Mouse (Mus musculus): Measurements from ENCODE around the gene Cfap77. TPM values are rescaled to one million over a fixed set of nuclear protein-coding genes. Genes with fewer than 3 reads are reported as not detected.

The Cfap77 gene
- polyA plus RNA-seq, 1 experiment = 0.12 TPM

DNA sequence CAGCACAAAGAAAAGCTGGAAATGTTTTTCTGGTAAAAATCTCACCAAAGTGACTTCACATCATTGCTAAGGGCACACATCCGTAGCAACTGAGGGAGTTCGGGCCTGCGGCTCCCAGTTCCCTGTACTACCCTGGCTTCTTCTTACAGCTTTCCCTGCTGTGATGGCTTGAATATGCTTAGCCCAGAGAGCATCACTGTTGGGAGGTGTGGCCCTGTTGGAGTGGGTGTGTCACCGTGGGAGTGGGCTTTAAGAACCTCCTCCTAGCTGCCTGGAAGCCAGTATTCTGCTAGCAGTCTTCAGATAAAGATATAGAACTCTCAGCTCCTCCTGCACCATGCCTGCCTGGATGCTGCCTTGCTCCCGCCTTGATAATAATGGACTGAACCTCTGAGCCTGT is 93.2 kb downstream of the Cfap77 start:
- TF ChIP-seq MYOD1 (IDR thresholded peaks at IDR 0.05; ENCODE audit: control insufficient read depth, insufficient read length, low read depth) = no peak
- no peak for TF ChIP-seq CTCF (IDR thresholded peaks at IDR 0.05; ENCODE audit: control insufficient read depth, insufficient read depth, insufficient read length)
- no peak for TF ChIP-seq FOSL1 (IDR thresholded peaks at IDR 0.05; ENCODE audit: insufficient read depth, low read length, poor library complexity, severe bottlenecking)
- no peak for TF ChIP-seq MAX (IDR thresholded peaks at IDR 0.05)
- TF ChIP-seq USF1 (IDR thresholded peaks at IDR 0.05; ENCODE audit: low read depth) = no peak
- no peak overlapping the region for H3K4me3 ChIP-seq (ENCODE audit: insufficient read depth, poor library complexity, severe bottlenecking)
- H3K27me3 ChIP-seq (ENCODE audit: control insufficient read depth, insufficient read depth, insufficient read length) = no peaks in the 10 kb centered on the region
- no peak overlapping the region for H3ac ChIP-seq (ENCODE audit: control insufficient read depth, insufficient read length, low read depth)
- H3K79me2 ChIP-seq (ENCODE audit: control insufficient read depth, insufficient read depth) = no peaks in the 10 kb centered on the region
- no peaks in the 10 kb centered on the region for H3K79me3 ChIP-seq (ENCODE audit: low read depth)
- no peaks in the 10 kb centered on the region for H3K36me3 ChIP-seq (ENCODE audit: control insufficient read depth, insufficient read depth)

- no peak overlapping the region for H3K4me3 ChIP-seq (ENCODE audit: insufficient read depth, poor library complexity, severe bottlenecking)
- H3ac ChIP-seq (ENCODE audit: control insufficient read depth, insufficient read length, low read depth) = no peak overlapping the region
- TF ChIP-seq CEBPB (IDR thresholded peaks at IDR 0.05; ENCODE audit: low read depth) (peak; percentile 93), CTCF (IDR thresholded peaks at IDR 0.05; ENCODE audit: control insufficient read depth, insufficient read depth, insufficient read length) (no peak), MAX (IDR thresholded peaks at IDR 0.05) (no peak), MYOD1 (IDR thresholded peaks at IDR 0.05; ENCODE audit: control insufficient read depth, insufficient read length, low read depth) (no peak), USF1 (IDR thresholded peaks at IDR 0.05; ENCODE audit: low read depth) (no peak), MYOG (IDR thresholded peaks at IDR 0.05; ENCODE audit: control insufficient read depth, extremely low read depth, insufficient read length) (no peak), FOSL1 (IDR thresholded peaks at IDR 0.05; ENCODE audit: insufficient read depth, low read length, poor library complexity, severe bottlenecking) (no peak)
- H3K79me2 ChIP-seq (ENCODE audit: control insufficient read depth, insufficient read depth) = no peaks in the 10 kb centered on the region
- H3K79me3 ChIP-seq (ENCODE audit: low read depth) = no peaks in the 10 kb centered on the region
- no peaks in the 10 kb centered on the region for H3K27me3 ChIP-seq (ENCODE audit: control insufficient read depth, insufficient read depth, insufficient read length)
- no peaks in the 10 kb centered on the region for H3K36me3 ChIP-seq (ENCODE audit: control insufficient read depth, insufficient read depth)
Measured at GRCm38 (mm10) chr2:28961024-28961585, 93.8 kb downstream of the Cfap77 start.

GRCm38 (mm10) chr2:28956874-28957273 is 98.0 kb downstream of the Cfap77 start:
- no peaks in the 10 kb centered on the region for H3K27me3 ChIP-seq (ENCODE audit: control insufficient read depth, insufficient read depth, insufficient read length)
- no peak for TF ChIP-seq CTCF (IDR thresholded peaks at IDR 0.05; ENCODE audit: control insufficient read depth, insufficient read depth, insufficient read length)
- TF ChIP-seq FOSL1 (IDR thresholded peaks at IDR 0.05; ENCODE audit: insufficient read depth, low read length, poor library complexity, severe bottlenecking) = no peak
- no peaks in the 10 kb centered on the region for H3K79me3 ChIP-seq (ENCODE audit: low read depth)
- no peaks in the 10 kb centered on the region for H3K36me3 ChIP-seq (ENCODE audit: control insufficient read depth, insufficient read depth)
- H3K4me3 ChIP-seq (ENCODE audit: insufficient read depth, poor library complexity, severe bottlenecking) = no peak overlapping the region
- no peaks in the 10 kb centered on the region for H3K79me2 ChIP-seq (ENCODE audit: control insufficient read depth, insufficient read depth)
- no peak overlapping the region for H3ac ChIP-seq (ENCODE audit: control insufficient read depth, insufficient read length, low read depth)

- no peaks in the 10 kb centered on the region for H3K79me2 ChIP-seq (ENCODE audit: control insufficient read depth, insufficient read depth)
- no peaks in the 10 kb centered on the region for H3K36me3 ChIP-seq (ENCODE audit: control insufficient read depth, insufficient read depth)
- H3K79me3 ChIP-seq (ENCODE audit: low read depth) = no peaks in the 10 kb centered on the region
- TF ChIP-seq FOSL1 (IDR thresholded peaks at IDR 0.05; ENCODE audit: insufficient read depth, low read length, poor library complexity, severe bottlenecking) (no peak), MAX (IDR thresholded peaks at IDR 0.05) (no peak), CTCF (IDR thresholded peaks at IDR 0.05; ENCODE audit: control insufficient read depth, insufficient read depth, insufficient read length) (no peak), MYOG (IDR thresholded peaks at IDR 0.05; ENCODE audit: control insufficient read depth, extremely low read depth, insufficient read length) (no peak), USF1 (IDR thresholded peaks at IDR 0.05; ENCODE audit: low read depth) (no peak), MYOD1 (IDR thresholded peaks at IDR 0.05; ENCODE audit: control insufficient read depth, insufficient read length, low read depth) (no peak), CEBPB (IDR thresholded peaks at IDR 0.05; ENCODE audit: low read depth) (no peak)
- H3ac ChIP-seq (ENCODE audit: control insufficient read depth, insufficient read length, low read depth) = no peak overlapping the region
- H3K27me3 ChIP-seq (ENCODE audit: control insufficient read depth, insufficient read depth, insufficient read length) = no peaks in the 10 kb centered on the region
- H3K4me3 ChIP-seq (ENCODE audit: insufficient read depth, poor library complexity, severe bottlenecking) = no peak overlapping the region
Measured at GRCm38 (mm10) chr2:28954595-28954994, 100.3 kb downstream of the Cfap77 start.

- no peaks in the 10 kb centered on the region for H3K79me3 ChIP-seq (ENCODE audit: low read depth)
- H3K4me3 ChIP-seq (ENCODE audit: insufficient read depth, poor library complexity, severe bottlenecking) = no peak overlapping the region
- H3ac ChIP-seq (ENCODE audit: control insufficient read depth, insufficient read length, low read depth) = no peak overlapping the region
- TF ChIP-seq FOSL1 (IDR thresholded peaks at IDR 0.05; ENCODE audit: insufficient read depth, low read length, poor library complexity, severe bottlenecking) = no peak
- TF ChIP-seq CEBPB (IDR thresholded peaks at IDR 0.05; ENCODE audit: low read depth) = no peak
- no peak for TF ChIP-seq MAX (IDR thresholded peaks at IDR 0.05)
- no peak for TF ChIP-seq CTCF (IDR thresholded peaks at IDR 0.05; ENCODE audit: control insufficient read depth, insufficient read depth, insufficient read length)
- no peak for TF ChIP-seq MYOD1 (IDR thresholded peaks at IDR 0.05; ENCODE audit: control insufficient read depth, insufficient read length, low read depth)
- no peak for TF ChIP-seq USF1 (IDR thresholded peaks at IDR 0.05; ENCODE audit: low read depth)
- TF ChIP-seq MYOG (IDR thresholded peaks at IDR 0.05; ENCODE audit: control insufficient read depth, extremely low read depth, insufficient read length) = no peak
- no peaks in the 10 kb centered on the region for H3K36me3 ChIP-seq (ENCODE audit: control insufficient read depth, insufficient read depth)
- H3K27me3 ChIP-seq (ENCODE audit: control insufficient read depth, insufficient read depth, insufficient read length) = no peaks in the 10 kb centered on the region
- H3K79me2 ChIP-seq (ENCODE audit: control insufficient read depth, insufficient read depth) = no peaks in the 10 kb centered on the region
Measured at GRCm38 (mm10) chr2:28952981-28953380, 101.9 kb downstream of the Cfap77 start.

- H3K36me3 ChIP-seq (ENCODE audit: control insufficient read depth, insufficient read depth) = no peaks in the 10 kb centered on the region
- H3ac ChIP-seq (ENCODE audit: control insufficient read depth, insufficient read length, low read depth) = no peak overlapping the region
- H3K4me3 ChIP-seq (ENCODE audit: insufficient read depth, poor library complexity, severe bottlenecking) = no peak overlapping the region
- peak; percentile 98 for TF ChIP-seq MYOD1 (IDR thresholded peaks at IDR 0.05; ENCODE audit: control insufficient read depth, insufficient read length, low read depth)
- TF ChIP-seq FOSL1 (IDR thresholded peaks at IDR 0.05; ENCODE audit: insufficient read depth, low read length, poor library complexity, severe bottlenecking) = peak; percentile 63
- TF ChIP-seq CTCF (IDR thresholded peaks at IDR 0.05; ENCODE audit: control insufficient read depth, insufficient read depth, insufficient read length) = no peak
- TF ChIP-seq CEBPB (IDR thresholded peaks at IDR 0.05; ENCODE audit: low read depth) = no peak
- peak; percentile 67 for TF ChIP-seq MAX (IDR thresholded peaks at IDR 0.05)
- no peak for TF ChIP-seq USF1 (IDR thresholded peaks at IDR 0.05; ENCODE audit: low read depth)
- H3K79me2 ChIP-seq (ENCODE audit: control insufficient read depth, insufficient read depth) = no peaks in the 10 kb centered on the region
- no peaks in the 10 kb centered on the region for H3K79me3 ChIP-seq (ENCODE audit: low read depth)
- no peaks in the 10 kb centered on the region for H3K27me3 ChIP-seq (ENCODE audit: control insufficient read depth, insufficient read depth, insufficient read length)
Measured at GRCm38 (mm10) chr2:28946312-28946711, 108.6 kb downstream of the Cfap77 start.
